Mouse (Mus musculus): Measurements from ENCODE around the gene 4933434E20Rik.

- TF ChIP-seq CTCF (IDR thresholded peaks at IDR 0.05; ENCODE audit: low read depth, low read length) = no peak
- TF ChIP-seq GATA1 (IDR thresholded peaks at IDR 0.05; ENCODE audit: borderline replicate concordance, low read length) = no peak
- no peak for TF ChIP-seq POLR2AphosphoS5 (IDR thresholded peaks at IDR 0.05; ENCODE audit: insufficient replicate concordance, low read depth, low read length)
- TF ChIP-seq GATA2 (IDR thresholded peaks at IDR 0.05; ENCODE audit: borderline replicate concordance, low read depth, low read length) = no peak
These were observed 1.7 kb upstream of the 4933434E20Rik start for GRCm38 (mm10) chr3:90049691-90050090.
